Mouse (Mus musculus) heart, postnatal 0 days (tissue): Measurements from ENCODE around the gene Cd300lf. TPM values are rescaled to one million over a fixed set of nuclear protein-coding genes. Genes with fewer than 3 reads are reported as not detected.

Experiments used
- ATAC-seq: fragments of 200-750 bp; cut with Nextera tagmentation; 2 replicates; pipeline ENCODE4 v1.8.0; 2017; ENCODE audit warnings: low read depth, moderate number of reproducible peaks, moderate library complexity; ENCODE audit not compliant: insufficient read depth
- DNase-seq: peaks from one replicate; pipeline ENCODE4 v3.0.0-alpha.2; 2016; ENCODE audit warnings: low spot score
- H3K27ac ChIP-seq: fragments of 300-500 bp; sonication (generic); 2 replicates; pipeline ENCODE4 v1.5.1; 2014; ENCODE audit warnings: low read depth, mild to moderate bottlenecking
- H3K27me3 ChIP-seq: fragments of 300-500 bp; sonication (generic); 2 replicates; pipeline ENCODE4 v1.6.1; 2014; ENCODE audit warnings: low read length, mixed read lengths; ENCODE audit not compliant: control insufficient read depth, insufficient read depth
- H3K36me3 ChIP-seq: fragments of 300-500 bp; sonication (generic); replicated peaks from 2 replicates; pipeline ENCODE4 v1.6.1; 2014; ENCODE audit warnings: low read length, mixed read lengths; ENCODE audit not compliant: control insufficient read depth, insufficient read depth
- H3K4me1 ChIP-seq: fragments of 300-500 bp; sonication (generic); 2 replicates; pipeline ENCODE4 v1.6.1; 2014; ENCODE audit warnings: antibody characterized with exemption; ENCODE audit not compliant: control insufficient read depth, insufficient read depth
- H3K4me2 ChIP-seq: fragments of 300-500 bp; sonication (generic); 2 replicates; pipeline ENCODE4 v1.6.1; 2014; ENCODE audit warnings: low read depth, mild to moderate bottlenecking, low read length, moderate library complexity
- H3K4me3 ChIP-seq: fragments of 300-500 bp; sonication (generic); 2 replicates; pipeline ENCODE4 v1.5.1; 2014; ENCODE audit warnings: low read depth, low read length
- H3K9ac ChIP-seq: fragments of 300-500 bp; sonication (generic); replicated peaks from 2 replicates; pipeline ENCODE4 v1.6.1; 2014; ENCODE audit warnings: low read depth, low read length, mixed read lengths
- H3K9me3 ChIP-seq: fragments of 300-500 bp; sonication (generic); replicated peaks from 2 replicates; pipeline ENCODE4 v1.6.1; 2016; ENCODE audit warnings: low read length; ENCODE audit not compliant: control insufficient read depth
- CTCF ChIP-seq: IDR thresholded peaks from 2 replicates; pipeline ENCODE4 v1.5.1; 2016; ENCODE audit warnings: antibody characterized with exemption, control low read depth, low read depth
- EP300 ChIP-seq: IDR thresholded peaks from 2 replicates; pipeline ENCODE4 v1.6.1; 2016; ENCODE audit warnings: antibody characterized with exemption, low read depth
- WGBS: fragments of 180-500 bp; shearing (Covaris S2); extraction: QIAGEN DNeasy Blood & Tissue Kit; methylation state at CpG from one replicate; pipeline ENCODE4 v1.1.7; 2014; 5-methylcytosine and 5-hydroxymethylcytosine counted together
- polyA plus RNA-seq: library from polyadenylated mRNA; unstranded; fragments of >200 nt; fragmentation: Nextera tagmentation; extraction: Ambion mirVana; gene quantifications from 2 replicates; pipeline ENCODE4 v1.2.1, GENCODE M21; 2015
- total RNA-seq: library from RNA; depleted of rRNA; stranded (reverse); fragments of >200 nt; gene quantifications from 2 replicates; pipeline ENCODE4 v1.2.3, GENCODE M21; 2014; ENCODE audit warnings: low replicate concordance

Cd300lf gene
- total and polyA plus RNA-seq, 2 experiments from 2014 or later: 0.15 to 0.96 TPM

DNA sequence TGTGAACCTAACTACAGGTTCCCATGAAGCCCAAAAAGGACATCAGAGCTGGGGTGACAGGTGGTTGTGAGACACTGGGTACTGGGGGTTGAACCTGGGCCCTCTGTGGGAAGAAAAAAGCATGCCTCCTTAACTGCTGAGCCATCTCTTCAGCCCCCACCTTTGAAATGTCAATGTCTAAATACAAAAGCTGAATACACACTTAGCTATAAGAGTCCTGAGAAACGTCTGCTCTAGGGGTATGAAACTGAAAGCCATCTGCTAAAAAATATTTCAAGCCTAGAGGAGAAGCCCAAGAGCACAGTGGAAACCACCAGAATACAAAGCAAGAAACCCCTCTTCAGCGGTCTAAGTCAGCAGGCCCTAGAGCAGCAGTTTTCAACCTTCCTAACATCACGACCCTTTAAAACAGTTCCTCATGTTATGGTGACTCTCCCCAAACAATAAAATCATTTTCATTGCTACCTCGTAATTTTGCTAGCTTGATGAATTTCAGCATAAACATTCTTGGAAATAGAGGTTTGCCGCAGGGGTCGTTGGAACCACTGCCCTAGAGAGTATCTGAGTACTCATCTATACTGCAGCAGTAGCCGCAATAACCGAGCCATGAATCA lies 1.9 kb downstream of the Cd300lf start:
- Histone ChIP-seq H3K9ac (no peak overlapping the region), H3K27ac (no peak overlapping the region), H3K4me2 (no peak overlapping the region), H3K36me3 (no peaks in the 10 kb centered on the region), H3K4me3 (no peak overlapping the region), H3K4me1 (no peaks in the 10 kb centered on the region), H3K9me3 (no peaks in the 10 kb centered on the region), H3K27me3 (no peaks in the 10 kb centered on the region)
- WGBS: 75% methylated on average over 8 of the region's 8 CpGs
- DNase-seq: no peak
- no peak for ATAC-seq
- TF ChIP-seq CTCF (no peak), EP300 (no peak)

DNA sequence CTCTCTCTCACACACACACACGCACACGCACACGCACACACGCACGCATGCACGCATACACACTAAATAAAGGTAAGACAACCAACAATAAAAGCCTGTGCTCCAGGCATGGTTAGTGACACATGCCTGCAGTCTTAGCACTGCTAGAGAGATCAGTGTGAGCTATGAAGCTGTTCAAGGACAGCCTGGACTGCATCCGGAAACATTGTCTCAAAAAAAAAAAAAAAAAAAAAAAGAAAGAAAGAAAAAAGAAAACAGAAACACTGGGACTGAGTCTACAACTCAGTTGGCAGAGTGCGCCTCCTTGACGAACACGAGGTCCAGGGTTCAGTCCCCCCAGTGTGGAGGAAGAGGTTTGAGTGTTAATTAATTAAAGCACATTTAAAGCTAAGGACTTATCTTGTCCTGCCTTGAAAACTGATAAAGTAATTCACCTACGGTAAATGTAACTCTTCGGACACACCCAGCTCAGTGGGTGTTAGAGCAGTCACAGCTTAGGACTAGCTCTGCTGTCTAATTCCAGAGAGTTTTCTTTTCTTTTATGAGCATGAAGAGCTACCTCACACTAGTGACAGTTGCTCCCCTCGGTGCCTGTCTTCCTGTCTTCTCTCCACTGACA lies 4.2 kb downstream of the Cd300lf start:
- Histone ChIP-seq H3K9me3 (no peaks in the 10 kb centered on the region), H3K9ac (no peak overlapping the region), H3K27ac (no peak overlapping the region), H3K36me3 (no peaks in the 10 kb centered on the region), H3K4me3 (no peak overlapping the region), H3K4me2 (no peak overlapping the region), H3K4me1 (no peaks in the 10 kb centered on the region), H3K27me3 (no peaks in the 10 kb centered on the region)
- ATAC-seq: no peak
- WGBS: 68% methylated on average over 13 of the region's 13 CpGs
- no peak for DNase-seq
- TF ChIP-seq CTCF: no peak
- TF ChIP-seq EP300: no peak

GRCm38 (mm10) chr11:115128483-115128882 lies 5.3 kb downstream of the Cd300lf start:
- Histone ChIP-seq H3K4me2 (no peak overlapping the region), H3K9me3 (no peaks in the 10 kb centered on the region), H3K4me1 (no peaks in the 10 kb centered on the region), H3K4me3 (no peak overlapping the region), H3K9ac (no peak overlapping the region), H3K27me3 (no peaks in the 10 kb centered on the region), H3K27ac (no peak overlapping the region), H3K36me3 (no peaks in the 10 kb centered on the region)
- DNase-seq: no peak
- 31% methylated on average over 4 of the region's 4 CpGs for WGBS
- TF ChIP-seq CTCF (no peak), EP300 (no peak)
- ATAC-seq: no peak

GRCm38 (mm10) chr11:115119409-115119808 lies 14.4 kb downstream of the Cd300lf start:
- TF ChIP-seq CTCF (no peak), EP300 (no peak)
- H3K27me3 ChIP-seq: no peaks in the 10 kb centered on the region
- H3K27ac ChIP-seq: no peak overlapping the region
- no peak overlapping the region for H3K4me2 ChIP-seq
- no peak overlapping the region for H3K9ac ChIP-seq
- H3K4me1 ChIP-seq: no peaks in the 10 kb centered on the region
- 64% methylated on average over 9 of the region's 9 CpGs for WGBS
- H3K36me3 ChIP-seq: no peaks in the 10 kb centered on the region
- no peak for ATAC-seq
- no peak for DNase-seq
- H3K9me3 ChIP-seq: no peaks in the 10 kb centered on the region
- no peak overlapping the region for H3K4me3 ChIP-seq

DNA sequence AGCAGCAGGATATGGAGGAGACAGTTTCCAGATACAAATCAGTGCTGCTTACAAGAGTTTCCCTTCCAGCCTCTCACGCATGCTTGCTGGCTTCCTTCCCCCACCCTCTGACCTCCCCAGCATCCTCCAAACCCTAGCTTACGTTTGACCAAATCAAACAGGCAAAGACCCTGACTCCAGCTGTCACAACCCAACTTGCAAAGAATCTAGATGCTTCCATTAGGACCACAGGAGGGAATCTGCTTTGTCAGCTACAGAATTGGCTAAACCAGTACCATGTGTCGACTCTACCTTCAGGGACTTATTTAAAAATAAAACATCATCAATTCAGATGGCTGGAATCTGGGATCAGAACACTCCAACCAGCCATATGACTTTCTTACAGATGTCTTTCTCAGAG lies 21.6 kb downstream of the Cd300lf start:
- no peak for ATAC-seq
- no peak overlapping the region for H3K4me3 ChIP-seq
- no peak overlapping the region for H3K4me2 ChIP-seq
- no peaks in the 10 kb centered on the region for H3K4me1 ChIP-seq
- DNase-seq: no peak
- no peaks in the 10 kb centered on the region for H3K27me3 ChIP-seq
- H3K9ac ChIP-seq: no peak overlapping the region
- WGBS: 29% methylated on average over 3 of the region's 3 CpGs
- no peak overlapping the region for H3K27ac ChIP-seq
- H3K36me3 ChIP-seq: no peaks in the 10 kb centered on the region
- no peak for TF ChIP-seq EP300
- no peak for TF ChIP-seq CTCF
- no peaks in the 10 kb centered on the region for H3K9me3 ChIP-seq

DNA sequence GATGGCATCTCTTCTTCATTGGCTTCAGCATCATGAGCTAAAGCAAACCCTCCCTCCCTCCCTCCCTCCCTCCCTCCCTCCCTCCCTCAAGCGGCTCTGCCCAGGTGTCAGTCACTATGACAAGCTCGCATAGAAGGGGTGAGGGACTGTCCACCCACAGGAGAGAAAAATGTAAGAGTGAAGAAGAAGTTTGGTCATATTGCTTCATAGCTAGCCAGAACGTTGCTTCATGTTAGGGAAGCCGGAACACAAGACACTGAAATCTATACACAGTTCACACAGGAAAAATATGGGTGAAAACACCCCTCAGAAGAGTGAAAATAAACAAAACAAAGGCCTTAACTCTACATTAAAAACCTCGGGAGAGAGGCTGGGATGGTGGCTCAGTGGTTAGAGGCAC lies 23.5 kb downstream of the Cd300lf start:
- H3K4me3 ChIP-seq: no peak overlapping the region
- TF ChIP-seq CTCF: no peak
- no peak for TF ChIP-seq EP300
- H3K4me1 ChIP-seq: no peaks in the 10 kb centered on the region
- DNase-seq (no peak), ATAC-seq (no peak)
- no peaks in the 10 kb centered on the region for H3K36me3 ChIP-seq
- no peaks in the 10 kb centered on the region for H3K27me3 ChIP-seq
- no peak overlapping the region for H3K4me2 ChIP-seq
- H3K9ac ChIP-seq: no peak overlapping the region
- H3K27ac ChIP-seq: no peak overlapping the region
- H3K9me3 ChIP-seq: no peaks in the 10 kb centered on the region
- WGBS: 70% methylated on average over 4 of the region's 5 CpGs
